Mouse (Mus musculus) CD4-positive, CD25-positive, alpha-beta regulatory T cell, adult 4 months (primary cell): ENCODE results near the gene Grwd1. TPM values are rescaled to one million over a fixed set of nuclear protein-coding genes. Genes with fewer than 3 reads are reported as not detected.

Experiments used
- polyA plus RNA-seq, 2 experiments: library from polyadenylated mRNA; unstranded; fragments of 100-300 nt; shearing (Covaris generic); gene quantifications; one replicate each; pipeline ENCODE4 v1.2.1; 2017

Grwd1 gene
- polyA plus RNA-seq, 2 experiments from 2014 or later: 26.2 to 36.3 TPM

Other genes with a start within 250 kb of the Grwd1 start
- not detected for gene Fgf21, start 215.5 kb downstream of the Grwd1 start, polyA plus RNA-seq
- gene Fut1, start 213.7 kb downstream of the Grwd1 start, polyA plus RNA-seq: not detected
- gene Izumo1, start 209.1 kb downstream of the Grwd1 start, polyA plus RNA-seq: not detected
- under 1 TPM in 1 of 2 experiments, not detected in 1; 0.20 TPM for gene Rasip1, start 203.5 kb downstream of the Grwd1 start, polyA plus RNA-seq
- under 1 TPM; 0.32 to 0.40 TPM for gene Mamstr, start 191.0 kb downstream of the Grwd1 start, polyA plus RNA-seq
- gene Fut2, start 164.6 kb downstream of the Grwd1 start, polyA plus RNA-seq: not detected
- not detected for gene Ntn5, start 146.9 kb downstream of the Grwd1 start, polyA plus RNA-seq
- under 1 TPM in 1 of 2 experiments, not detected in 1; 0.30 TPM for gene Sec1, start 136.5 kb downstream of the Grwd1 start, polyA plus RNA-seq
- 1 to 10 TPM; 1.2 to 1.3 TPM for gene Car11, start 131.1 kb downstream of the Grwd1 start, polyA plus RNA-seq
- gene Dbp, start 125.9 kb downstream of the Grwd1 start, polyA plus RNA-seq: 1 to 10 TPM; 7.4 to 8.8 TPM
- 1,000 to 10,000 TPM; 2,369 to 2,427 TPM for gene Rpl18, start 115.5 kb downstream of the Grwd1 start, polyA plus RNA-seq
- gene Sphk2, start 112.9 kb downstream of the Grwd1 start, polyA plus RNA-seq: 10 to 100 TPM; 15.2 to 21.1 TPM
- not detected for gene Fam83e, start 109.7 kb downstream of the Grwd1 start, polyA plus RNA-seq
- gene Spaca4, start 105.1 kb downstream of the Grwd1 start, polyA plus RNA-seq: not detected
- gene Lmtk3, start 47.2 kb downstream of the Grwd1 start, polyA plus RNA-seq: not detected
- 1 to 10 TPM; 3.1 to 5.2 TPM for gene Sult2b1, start 46.3 kb downstream of the Grwd1 start, polyA plus RNA-seq
- gene Cyth2, start 16.4 kb downstream of the Grwd1 start, polyA plus RNA-seq: 10 to 100 TPM; 20.8 to 21.4 TPM
- gene Kcnj14, start 6.2 kb downstream of the Grwd1 start, polyA plus RNA-seq: not detected
- gene Kdelr1, start 41.8 kb upstream of the Grwd1 start, polyA plus RNA-seq: 10 to 100 TPM; 21.2 to 27.0 TPM
- under 1 TPM in 1 of 2 experiments, not detected in 1; 0.23 TPM for gene Grin2d, start 47.4 kb upstream of the Grwd1 start, polyA plus RNA-seq
- not detected for gene Syngr4, start 65.8 kb upstream of the Grwd1 start, polyA plus RNA-seq
- gene Tmem143, start 66.0 kb upstream of the Grwd1 start, polyA plus RNA-seq: 1 to 10 TPM; 5.9 to 8.9 TPM
- 100 to 1,000 TPM; 575 to 614 TPM for gene Emp3, start 90.5 kb upstream of the Grwd1 start, polyA plus RNA-seq
- 1 to 10 TPM; 2.9 to 3.7 TPM for gene Ccdc114, start 93.1 kb upstream of the Grwd1 start, polyA plus RNA-seq
- not detected for gene Abcc6, start 199.4 kb upstream of the Grwd1 start, polyA plus RNA-seq
- gene Nomo1, start 202.8 kb upstream of the Grwd1 start, polyA plus RNA-seq: 10 to 100 TPM; 18.9 to 26.9 TPM